ENCODE assay signal across 13 mouse cellular contexts in genomic region chr7:100309679-100310078, GRCm38 (mm10). TPM values are rescaled to one million over a fixed set of nuclear protein-coding genes. Genes with fewer than 3 reads are reported as not detected.
A peak's percentile ranks its signal among the peaks of the same experiment; 100 is the strongest.
DNase-seq lines count a peak whose midpoint lies in the region; ATAC-seq lines count a peak whose summit lies in the region.
"Had no signal": no experiment of that assay in that cellular context is flagged by ENCODE, and none has a peak within 500 bp of the region (broad histone marks: within the 10 kb centered on the region; RNA-seq: fewer than 3 reads in every experiment).

No protein-coding gene starts in this region.

- no peak overlapping the region for H3K4me2 ChIP-seq in neural tube, embryonic 11.5 days (ENCODE audit: low read depth)
- H3K4me2 ChIP-seq in hindbrain, embryonic 16.5 days (ENCODE audit: low read length): no peak overlapping the region
- no peak overlapping the region for H3K4me2 ChIP-seq in neural tube, embryonic 15.5 days

- H3K9ac ChIP-seq in neural tube, embryonic 11.5 days (ENCODE audit: low read length): peak overlapping the region; percentile 41; the same call in 1 of the 2 replicates
- no peak overlapping the region for H3K9ac ChIP-seq in hindbrain, embryonic 16.5 days (ENCODE audit: low read depth, low read length)
- H3K9ac ChIP-seq in neural tube, embryonic 15.5 days (replicated peaks): no peak overlapping the region

- H3K27me3 ChIP-seq in neural tube, embryonic 11.5 days (ENCODE audit: control insufficient read depth, insufficient read depth, low read length): no peaks in the 10 kb centered on the region
- no peaks in the 10 kb centered on the region for H3K27me3 ChIP-seq in hindbrain, embryonic 16.5 days (replicated peaks; ENCODE audit: control insufficient read depth, insufficient read depth, low read length)
- no peaks in the 10 kb centered on the region for H3K27me3 ChIP-seq in neural tube, embryonic 15.5 days (replicated peaks)

- DNase-seq in heart, adult 11 months: peak; percentile 75
- DNase-seq in heart, postnatal 4 days: no peak
- DNase-seq in neural tube, embryonic 11.5 days (ENCODE audit: low spot score): no peak
- DNase-seq in neural tube, embryonic 10.5 days (ENCODE audit: extremely low spot score, low spot score): no peak
- no peak for DNase-seq in layer of hippocampus, adult 9-11 months
- DNase-seq: cerebellum, postnatal 10 days; gastrocnemius, postnatal 36 days; kidney, adult 11 months had no signal

- no peaks in the 10 kb centered on the region for H3K9me3 ChIP-seq in neural tube, embryonic 11.5 days (ENCODE audit: control insufficient read depth, low read length)
- no peaks in the 10 kb centered on the region for H3K9me3 ChIP-seq in hindbrain, embryonic 16.5 days (ENCODE audit: control insufficient read depth, low read length)
- H3K9me3 ChIP-seq in neural tube, embryonic 15.5 days (replicated peaks): no peaks in the 10 kb centered on the region

- ATAC-seq in neural tube, embryonic 11.5 days (ENCODE audit: insufficient read depth, low FRiP score, low TSS enrichment): no peak
- ATAC-seq in hindbrain, embryonic 16.5 days: no peak
- no peak for ATAC-seq in neural tube, embryonic 15.5 days (ENCODE audit: low FRiP score)
- no peak for ATAC-seq in monocyte, adult 5-6 weeks (replicated peaks; ENCODE audit: insufficient number of reproducible peaks, low FRiP score, low TSS enrichment, poor library complexity, severe bottlenecking)

- H3K27ac ChIP-seq in neural tube, embryonic 11.5 days (ENCODE audit: low read depth, low read length): 0 out of 2 replicates have a peak overlapping the region, but pooled peaks have one; percentile 46
- peak overlapping the region; percentile 26 for H3K27ac ChIP-seq in hindbrain, embryonic 16.5 days (ENCODE audit: low read depth, low read length)
- H3K27ac ChIP-seq in neural tube, embryonic 15.5 days (replicated peaks): peak overlapping the region; percentile 65

- H3K4me3 ChIP-seq in neural tube, embryonic 11.5 days (ENCODE audit: low read depth, low read length): no peak overlapping the region
- no peak overlapping the region for H3K4me3 ChIP-seq in hindbrain, embryonic 16.5 days (ENCODE audit: low read length)
- no peak overlapping the region for H3K4me3 ChIP-seq in neural tube, embryonic 15.5 days (replicated peaks)

- WGBS in neural tube, embryonic 11.5 days: 62% methylated on average over 6 of the region's 6 CpGs
- 19% methylated on average over 6 of the region's 6 CpGs for WGBS in hindbrain, embryonic 16.5 days
- 33% methylated on average over 6 of the region's 6 CpGs for WGBS in neural tube, embryonic 15.5 days

- no peaks in the 10 kb centered on the region for H3K36me3 ChIP-seq in neural tube, embryonic 11.5 days (ENCODE audit: control insufficient read depth, insufficient read depth, low read length)
- no peaks in the 10 kb centered on the region for H3K36me3 ChIP-seq in hindbrain, embryonic 16.5 days (ENCODE audit: control insufficient read depth, insufficient read depth, low read length)
- H3K36me3 ChIP-seq in neural tube, embryonic 15.5 days: no peaks in the 10 kb centered on the region

- H3K4me1 ChIP-seq in neural tube, embryonic 11.5 days (ENCODE audit: control insufficient read depth, insufficient read depth, low read length): peaks cover 4% of the 10 kb centered on the region; the same call in 1 of the 2 replicates
- peaks cover 24% of the 10 kb centered on the region for H3K4me1 ChIP-seq in hindbrain, embryonic 16.5 days (ENCODE audit: control insufficient read depth, insufficient read depth, low read depth, low read length)
- peaks cover 43% of the 10 kb centered on the region for H3K4me1 ChIP-seq in neural tube, embryonic 15.5 days

RNA-seq across cellular contexts. Expression of gene P4ha3, which starts 24.4 kb away (rescaled TPM):
- 10 to 100 TPM; 10.5 to 11.1 TPM for total RNA-seq in heart, postnatal 4 days (2021)
- polyA plus RNA-seq in neural tube, embryonic 11.5 days (2014; fragmentation: Nextera tagmentation; extraction: Ambion mirVana): 4.9 and 6.1 TPM in 2 replicates
- polyA plus RNA-seq in hindbrain, embryonic 16.5 days (2015; fragmentation: Nextera tagmentation; extraction: Ambion mirVana): 5.5 and 10.4 TPM in 2 replicates
- polyA plus RNA-seq in neural tube, embryonic 15.5 days (2015; fragmentation: Nextera tagmentation; extraction: Ambion mirVana): 9.4 and 14.7 TPM in 2 replicates
- total RNA-seq in monocyte, adult 5-6 weeks (2017): not detected in 3 replicates
- total RNA-seq: liver, adult 2 months; megakaryocyte, adult 5-6 weeks had no signal
